Mouse (Mus musculus) spleen, adult 2 months (tissue): Measurements from ENCODE around the gene Npr2. TPM values are rescaled to one million over a fixed set of nuclear protein-coding genes. Genes with fewer than 3 reads are reported as not detected.

Source experiments
- DNase-seq, 2 experiments: peaks; one replicate each; pipeline versions ENCODE4 v3.0.0 to v3.0.0-alpha.2; 2012 to 2021; ENCODE audit warnings: low spot score in 2 of 2, low read depth in 1 of 2
- H3K27ac ChIP-seq: fragments of 200-500 bp; 2 replicates; pipeline ENCODE4 v1.5.1; 2012; ENCODE audit warnings: low read length, inconsistent platforms; ENCODE audit not compliant: insufficient read depth
- H3K27me3 ChIP-seq: fragments of 200-500 bp; 2 replicates; pipeline ENCODE4 v1.6.1; 2012; ENCODE audit warnings: mild to moderate bottlenecking, moderate library complexity, low read length, inconsistent platforms; ENCODE audit not compliant: control insufficient read depth, insufficient read depth
- H3K36me3 ChIP-seq: fragments of 200-500 bp; 2 replicates; pipeline ENCODE4 v1.6.1; 2012; ENCODE audit warnings: mild to moderate bottlenecking, low read length, inconsistent platforms; ENCODE audit not compliant: control insufficient read depth, insufficient read depth
- H3K4me1 ChIP-seq: fragments of 200-500 bp; 2 replicates; pipeline ENCODE4 v1.6.1; 2011; ENCODE audit warnings: inconsistent platforms; ENCODE audit not compliant: control insufficient read depth, insufficient read depth, insufficient read length
- H3K4me3 ChIP-seq: fragments of 200-500 bp; 2 replicates; pipeline ENCODE4 v1.5.1; 2011; ENCODE audit warnings: mild to moderate bottlenecking, inconsistent platforms; ENCODE audit not compliant: insufficient read depth, insufficient read length; ENCODE audit errors: extremely low read depth
- CTCF ChIP-seq: fragments of 200-500 bp; IDR thresholded peaks from 2 replicates; pipeline ENCODE4 v1.5.1; 2011; ENCODE audit warnings: mild to moderate bottlenecking, inconsistent platforms; ENCODE audit not compliant: insufficient read depth, insufficient read length, insufficient replicate concordance; ENCODE audit errors: extremely low read depth
- POLR2A ChIP-seq: fragments of 200-500 bp; IDR thresholded peaks from 2 replicates; pipeline ENCODE4 v1.6.1; 2011; ENCODE audit warnings: low read depth, low read length, inconsistent platforms
- WGBS: fragments of 180-500 bp; shearing (Covaris S2); methylation state at CpG from one replicate; pipeline ENCODE4 v1.1.7; 2018; 5-methylcytosine and 5-hydroxymethylcytosine counted together
- polyA plus RNA-seq: library from polyadenylated mRNA; depleted of rRNA; stranded (reverse); fragments of >200 nt; gene quantifications from 2 replicates; pipeline ENCODE4 v1.2.3, GENCODE M21; 2012

Npr2 gene
- polyA plus RNA-seq, 1 experiment, result 13.6 TPM

DNA sequence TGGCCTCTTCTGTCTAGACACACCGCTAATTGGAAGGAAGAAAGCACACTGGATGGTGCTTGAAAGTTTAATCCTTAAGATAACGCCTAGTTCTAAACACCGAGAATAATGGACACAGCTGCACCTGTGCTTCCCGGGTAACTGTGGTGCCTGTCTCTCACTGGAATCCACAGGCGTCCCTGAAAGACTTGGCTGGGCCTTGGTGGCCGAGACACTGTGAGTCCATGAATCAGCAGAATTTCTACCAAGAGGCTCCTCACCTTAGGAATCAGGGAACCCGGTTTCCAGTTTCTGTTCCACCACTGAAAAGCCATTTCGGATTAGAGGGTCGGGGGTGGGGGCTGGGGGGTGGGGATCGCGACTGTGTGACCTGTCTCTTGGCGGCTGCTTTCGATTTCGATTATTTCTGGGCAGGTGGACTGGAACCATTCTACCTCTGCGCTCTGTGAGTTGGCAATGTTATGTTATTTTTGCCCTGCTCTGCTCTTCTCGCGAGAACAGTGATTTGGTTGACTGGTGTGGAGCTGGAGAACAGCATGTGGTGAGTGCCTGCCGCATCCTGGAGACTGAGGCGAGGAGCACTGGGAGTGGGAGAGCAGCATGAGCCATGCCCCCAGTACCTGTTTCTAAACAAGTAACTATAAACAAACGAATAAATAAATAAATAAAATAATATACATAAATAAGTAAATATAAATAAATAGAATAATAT lies 2.5 kb upstream of the Npr2 start:
- no peaks in the 10 kb centered on the region; the same call in 1 of the 2 replicates for H3K4me1 ChIP-seq
- H3K36me3 ChIP-seq, result no peaks in the 10 kb centered on the region
- no peak for TF ChIP-seq POLR2A
- no peak for TF ChIP-seq CTCF
- no peak overlapping the region for H3K27ac ChIP-seq
- H3K4me3 ChIP-seq, result no peak overlapping the region
- no peak for DNase-seq
- 70% methylated on average over 20 of the region's 20 CpGs for WGBS
- H3K27me3 ChIP-seq, result peaks cover 7% of the 10 kb centered on the region

DNA sequence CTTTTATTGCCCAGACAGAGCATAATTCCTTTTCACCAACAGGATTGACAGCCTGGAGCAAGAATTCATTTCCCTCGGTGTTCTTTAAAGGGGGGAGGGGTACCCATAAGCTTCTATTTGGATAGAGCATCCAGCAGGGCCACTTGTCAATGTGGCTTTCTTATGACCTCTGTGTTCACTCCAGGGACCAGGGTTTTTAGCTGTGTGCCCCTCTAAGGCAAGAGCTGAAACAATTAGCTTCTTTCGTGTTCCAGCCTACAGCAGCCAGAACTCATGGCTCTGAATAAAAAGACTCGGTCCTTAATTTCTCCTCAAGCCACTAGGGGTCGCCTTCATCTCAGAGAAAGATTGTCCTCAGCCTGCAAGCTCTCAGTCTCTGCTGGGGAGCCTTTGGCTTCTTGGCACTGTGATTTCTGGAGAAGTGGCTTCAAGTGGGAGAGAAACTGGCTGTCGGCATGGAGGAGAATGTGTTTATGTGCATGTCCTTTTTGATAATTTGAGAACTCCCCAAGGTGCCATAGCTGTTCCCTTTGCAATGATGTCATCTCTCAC lies 1.6 kb upstream of the Npr2 start:
- peak; percentile 42 to 65 for DNase-seq
- 11% methylated on average over 5 of the region's 5 CpGs for WGBS
- no peak overlapping the region for H3K27ac ChIP-seq
- H3K36me3 ChIP-seq, result no peaks in the 10 kb centered on the region
- H3K4me3 ChIP-seq, result no peak overlapping the region
- peaks cover 7% of the 10 kb centered on the region for H3K27me3 ChIP-seq
- no peaks in the 10 kb centered on the region; the same call in 1 of the 2 replicates for H3K4me1 ChIP-seq
- no peak for TF ChIP-seq POLR2A
- peak; percentile 60; the same call in 1 of the 2 replicates for TF ChIP-seq CTCF

DNA sequence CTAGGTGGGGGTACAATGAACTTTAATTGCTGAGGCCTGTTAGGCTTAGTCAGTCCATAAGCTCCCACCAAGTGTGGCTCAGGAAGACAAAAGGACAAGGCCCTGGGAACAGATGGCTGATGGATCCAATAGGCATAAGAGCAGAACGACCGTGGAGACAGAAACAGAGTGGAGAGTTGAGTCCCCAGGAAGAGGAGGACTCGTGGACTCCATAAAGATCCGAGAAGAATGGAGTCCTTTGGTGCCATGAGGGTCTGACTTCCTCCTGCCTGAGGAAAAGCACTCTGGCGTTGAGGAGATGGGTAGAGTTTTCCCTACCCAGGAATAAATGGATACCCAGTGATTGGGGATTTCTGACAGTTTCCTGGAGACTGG lies 1.1 kb upstream of the Npr2 start:
- Histone ChIP-seq H3K4me1 (no peaks in the 10 kb centered on the region; the same call in 1 of the 2 replicates), H3K27ac (no peak overlapping the region), H3K4me3 (no peak overlapping the region), H3K36me3 (no peaks in the 10 kb centered on the region), H3K27me3 (peaks cover 7% of the 10 kb centered on the region)
- no peak for DNase-seq
- WGBS, result 55% methylated on average over 5 of the region's 5 CpGs
- TF ChIP-seq POLR2A, result no peak
- no peak for TF ChIP-seq CTCF

DNA sequence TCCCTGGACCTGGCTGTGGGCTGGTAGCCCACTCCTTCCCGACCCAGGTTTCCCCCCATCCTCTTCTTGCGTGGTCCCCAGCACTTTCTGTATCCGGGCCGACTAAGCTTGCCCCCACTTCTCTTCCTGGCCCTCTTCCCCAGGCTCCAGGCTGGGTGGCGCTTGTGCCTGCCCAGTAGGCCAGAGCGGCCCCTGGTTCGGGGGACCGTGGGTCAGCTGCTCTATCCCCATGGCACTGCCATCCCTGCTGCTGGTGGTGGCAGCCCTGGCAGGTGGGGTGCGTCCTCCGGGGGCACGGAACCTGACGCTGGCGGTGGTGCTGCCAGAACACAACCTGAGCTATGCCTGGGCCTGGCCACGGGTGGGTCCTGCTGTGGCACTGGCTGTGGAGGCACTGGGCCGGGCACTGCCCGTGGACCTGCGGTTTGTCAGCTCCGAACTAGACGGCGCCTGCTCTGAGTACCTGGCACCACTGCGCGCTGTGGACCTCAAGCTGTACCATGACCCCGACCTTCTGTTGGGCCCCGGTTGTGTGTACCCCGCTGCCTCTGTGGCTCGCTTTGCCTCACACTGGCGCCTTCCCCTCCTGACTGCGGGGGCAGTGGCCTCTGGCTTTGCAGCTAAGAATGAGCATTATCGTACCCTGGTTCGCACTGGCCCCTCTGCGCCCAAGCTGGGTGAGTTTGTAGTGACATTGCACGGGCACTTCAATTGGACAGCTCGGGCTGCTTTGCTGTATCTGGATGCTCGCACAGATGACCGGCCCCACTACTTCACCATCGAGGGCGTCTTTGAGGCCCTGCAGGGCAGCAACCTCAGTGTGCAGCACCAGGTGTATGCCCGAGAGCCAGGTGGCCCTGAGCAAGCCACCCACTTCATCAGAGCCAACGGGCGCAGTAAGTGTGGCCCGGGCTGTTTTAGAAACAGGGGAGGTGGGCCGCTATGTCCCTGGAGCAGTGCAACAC lies 503 bp downstream of the Npr2 start:
- H3K27me3 ChIP-seq, result peaks cover 7% of the 10 kb centered on the region
- WGBS, result 83% methylated on average over 42 of the region's 42 CpGs
- no peaks in the 10 kb centered on the region; the same call in 1 of the 2 replicates for H3K4me1 ChIP-seq
- H3K36me3 ChIP-seq, result no peaks in the 10 kb centered on the region
- H3K27ac ChIP-seq, result no peak overlapping the region
- no peak for DNase-seq
- H3K4me3 ChIP-seq, result peak overlapping the region; percentile 33; the same call in 1 of the 2 replicates
- TF ChIP-seq POLR2A, result no peak
- no peak for TF ChIP-seq CTCF

DNA sequence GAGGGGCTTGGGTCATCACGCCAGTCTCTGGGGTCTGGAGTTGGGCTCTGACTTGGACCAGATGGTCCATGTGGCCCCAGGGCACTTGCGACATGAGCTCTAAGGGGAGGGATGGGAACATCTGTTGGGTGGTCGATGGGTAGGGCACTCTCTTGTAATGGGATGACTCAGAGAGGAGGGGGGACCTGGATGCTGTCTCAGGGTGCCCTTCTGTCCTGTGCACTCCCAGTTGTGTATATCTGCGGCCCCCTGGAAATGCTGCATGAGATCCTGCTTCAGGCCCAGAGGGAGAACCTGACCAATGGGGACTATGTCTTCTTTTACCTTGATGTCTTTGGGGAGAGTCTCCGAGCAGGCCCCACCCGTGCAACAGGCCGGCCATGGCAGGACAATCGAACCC lies 1.6 kb downstream of the Npr2 start:
- DNase-seq, result no peak
- peaks cover 7% of the 10 kb centered on the region for H3K27me3 ChIP-seq

DNA sequence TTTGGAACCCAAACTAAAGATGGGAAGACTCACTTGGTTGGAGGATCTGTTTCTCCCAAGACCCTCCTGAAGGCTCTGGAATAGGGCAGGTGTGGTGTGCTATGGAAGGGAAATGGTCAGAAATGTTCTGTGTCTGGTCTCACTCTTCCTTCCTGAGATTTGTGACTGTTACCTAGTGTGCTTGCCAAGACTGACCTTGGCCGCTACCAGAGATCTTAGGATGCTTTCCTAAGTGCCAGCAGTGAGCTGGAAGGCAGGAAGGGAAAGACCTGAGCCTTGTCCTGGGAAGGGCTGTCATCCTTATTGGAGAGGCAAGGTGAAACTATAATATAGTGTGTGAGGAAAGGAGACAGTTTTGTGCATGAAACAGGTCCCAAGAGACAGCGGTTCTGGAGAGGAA lies 2.0 kb downstream of the Npr2 start:
- TF ChIP-seq POLR2A (no peak), CTCF (no peak)
- H3K27ac ChIP-seq, result no peak overlapping the region
- peaks cover 7% of the 10 kb centered on the region for H3K27me3 ChIP-seq
- no peak overlapping the region for H3K4me3 ChIP-seq
- no peak for DNase-seq
- WGBS, result 89% methylated on average over 2 of the region's 2 CpGs
- H3K4me1 ChIP-seq, result no peaks in the 10 kb centered on the region; the same call in 1 of the 2 replicates
- H3K36me3 ChIP-seq, result no peaks in the 10 kb centered on the region

More for the DNA sequence above, 1.6 kb downstream of the Npr2 start:
- no peaks in the 10 kb centered on the region for H3K36me3 ChIP-seq
- H3K4me1 ChIP-seq, result no peaks in the 10 kb centered on the region; the same call in 1 of the 2 replicates
- no peak overlapping the region for H3K4me3 ChIP-seq
- 84% methylated on average over 8 of the region's 8 CpGs for WGBS
- no peak overlapping the region for H3K27ac ChIP-seq
- TF ChIP-seq POLR2A (no peak), CTCF (no peak)
